Mouse (Mus musculus) urinary bladder, postnatal 36 days (tissue): Measurements from ENCODE around the gene Gm14325.
A peak's percentile ranks its signal among the peaks of the same experiment; 100 is the strongest.
"Not testable (repeated sequence)": the region's sequence is repeated elsewhere in the genome, so short reads cannot be mapped to it uniquely, and the experiment has no call there.

Source experiments
- DNase-seq, 2 experiments: peaks; one replicate each; pipeline ENCODE4 v3.0.0; 2022; ENCODE audit warnings: low spot score in 2 of 2, mixed read lengths in 1 of 2

Gm14325 gene

GRCm38 (mm10) chr2:177839901-177840663 is at the start of gene Gm14325:
Gm14325 (minus strand) TSS chr2:177840336.
- peak; percentile 62 to 70 for DNase-seq

DNA sequence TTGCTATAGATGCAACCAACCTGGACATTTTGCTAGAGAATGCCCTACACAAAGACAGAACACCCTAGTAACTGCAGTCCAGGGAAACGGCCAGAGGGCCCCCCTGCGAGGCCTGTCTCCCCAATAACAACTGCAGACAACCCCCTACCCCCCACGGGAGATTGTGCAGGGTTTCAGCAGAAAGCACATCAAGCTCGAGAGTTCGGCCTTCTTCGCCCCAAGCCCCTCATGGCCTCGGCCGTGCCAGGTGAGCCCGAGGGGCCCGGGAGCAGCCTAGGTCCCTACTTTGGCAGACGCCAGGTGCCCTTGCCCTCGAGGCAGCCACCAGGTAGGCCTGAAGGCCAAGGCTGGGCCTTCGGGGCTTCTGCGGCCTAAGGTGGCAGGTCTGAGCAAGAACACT is 47.6 kb upstream of the Gm14325 start:
- DNase-seq = not testable (repeated sequence)

GRCm38 (mm10) chr2:177862254-177862653 is 22.1 kb upstream of the Gm14325 start:
- not testable (repeated sequence) for DNase-seq

- DNase-seq = not testable (repeated sequence)
Observed at GRCm38 (mm10) chr2:177843666-177844065, 3.5 kb upstream of the Gm14325 start.

- not testable (repeated sequence) for DNase-seq
Observed at GRCm38 (mm10) chr2:177836756-177837155, 3.4 kb downstream of the Gm14325 start.

DNA sequence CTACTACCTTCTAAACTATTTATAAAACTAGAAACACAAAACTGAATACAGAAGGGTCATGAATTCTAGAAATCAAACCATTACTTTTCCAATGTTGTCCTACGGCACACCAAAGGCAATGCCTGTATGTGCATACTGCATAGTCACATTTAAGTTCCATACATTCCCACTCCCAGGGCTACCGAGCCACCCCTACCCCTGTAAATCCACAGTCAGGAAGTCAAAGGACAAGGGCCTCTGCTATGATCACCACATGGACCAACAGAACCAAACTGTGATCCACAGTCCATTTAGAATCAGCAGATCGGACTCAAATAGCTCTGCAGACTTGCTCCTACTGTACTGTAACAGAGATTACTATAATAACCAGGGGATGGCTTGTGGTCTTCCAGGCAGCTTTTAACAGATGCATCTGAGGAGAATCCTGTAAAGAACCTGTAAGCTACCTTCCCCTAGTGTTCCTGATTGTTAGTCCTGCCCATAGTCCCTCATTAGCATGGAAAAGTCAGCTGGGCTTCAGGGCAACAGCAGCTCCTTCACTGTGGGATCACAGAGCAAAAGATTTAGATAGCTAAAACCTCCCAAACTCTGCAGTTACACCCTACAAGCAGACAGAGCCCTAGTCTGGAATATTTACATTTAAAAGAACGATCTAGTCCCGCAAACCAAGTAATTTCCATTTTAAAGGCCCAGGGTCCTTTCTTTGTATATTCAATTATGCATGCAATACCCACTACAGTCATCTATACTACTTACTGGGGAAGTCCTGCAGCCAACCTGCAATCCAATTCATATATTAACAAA is 4.2 kb downstream of the Gm14325 start:
- DNase-seq = not testable (repeated sequence)

DNA sequence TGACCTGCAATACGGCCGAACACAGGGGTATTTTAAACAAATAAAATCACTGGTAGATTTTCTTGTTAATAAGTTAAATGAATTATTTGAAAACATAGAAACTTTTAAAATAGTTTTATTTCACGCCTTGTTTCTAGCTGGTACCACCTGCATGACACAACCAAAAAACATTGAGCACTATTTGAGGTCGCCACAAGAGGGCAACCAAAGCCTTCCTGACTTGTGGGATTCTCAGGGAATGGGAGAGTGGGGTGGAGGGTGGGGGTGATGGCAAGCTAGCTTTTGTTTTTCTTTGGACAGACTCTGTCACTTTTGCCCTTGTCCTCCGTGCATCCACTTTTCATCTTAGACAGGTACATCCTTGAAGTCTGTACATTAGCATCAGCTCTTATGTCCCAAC is 18.2 kb downstream of the Gm14325 start:
- DNase-seq = not testable (repeated sequence)

DNA sequence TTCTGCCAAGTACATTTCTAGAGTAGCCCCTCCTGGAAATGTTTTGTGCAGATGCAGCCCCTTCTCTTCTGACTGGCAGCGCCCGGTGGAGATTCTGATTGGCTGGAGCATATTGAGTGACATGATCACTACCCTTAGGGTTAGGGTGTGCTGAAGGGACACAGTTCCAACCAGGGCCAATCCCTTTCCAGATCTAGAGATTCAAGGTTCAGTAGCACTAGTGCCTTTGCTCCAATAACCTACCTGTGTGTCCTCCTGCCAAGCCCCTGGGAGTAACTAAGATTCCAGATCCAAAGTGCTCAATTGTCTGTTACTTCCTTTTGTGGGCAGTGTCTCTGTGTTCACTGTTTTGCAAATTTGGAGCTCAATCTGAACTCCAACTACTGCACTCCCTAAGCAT is 34.0 kb downstream of the Gm14325 start:
- DNase-seq = not testable (repeated sequence)

DNA sequence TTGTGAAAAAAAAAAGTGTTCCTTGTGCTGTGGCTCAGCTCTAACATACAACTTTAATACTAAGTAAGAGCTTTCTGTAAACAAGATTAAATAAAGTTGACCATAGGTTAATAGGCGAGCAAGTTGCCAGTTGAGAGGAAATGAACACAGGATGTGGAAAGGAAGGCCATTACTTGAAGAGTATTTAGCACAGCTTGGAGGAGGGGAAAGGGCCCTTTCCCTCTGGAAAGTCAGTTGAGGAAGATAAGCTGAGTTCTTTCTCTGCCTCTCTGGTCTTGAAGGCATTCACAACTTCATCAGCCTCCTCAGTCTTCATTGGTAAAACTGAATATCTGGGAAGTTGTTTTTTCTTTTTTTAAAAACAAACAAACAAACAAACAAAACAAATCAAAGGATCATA is 52.8 kb downstream of the Gm14325 start:
- DNase-seq = not testable (repeated sequence)
